Mouse (Mus musculus) spleen, postnatal 10 days (tissue): ENCODE measurements around the gene D1Ertd622e.

Source experiments
- DNase-seq, 2 experiments: peaks; one replicate each; pipeline ENCODE4 v3.0.0; 2021 to 2022; ENCODE audit warnings: low spot score in 2 of 2

Gene D1Ertd622e

GRCm38 (mm10) chr1:97634104-97634503 is 27.8 kb downstream of the D1Ertd622e start:
- no peak for DNase-seq

- DNase-seq, result no peak
Observed at GRCm38 (mm10) chr1:97632545-97633256, 29.2 kb downstream of the D1Ertd622e start.

GRCm38 (mm10) chr1:97631843-97632470 is 29.9 kb downstream of the D1Ertd622e start:
- no peak for DNase-seq

GRCm38 (mm10) chr1:97630146-97630545 is 31.7 kb downstream of the D1Ertd622e start:
- DNase-seq, result no peak

- no peak for DNase-seq
Observed at GRCm38 (mm10) chr1:97628859-97629258, 33.0 kb downstream of the D1Ertd622e start.

- DNase-seq, result no peak
Observed at GRCm38 (mm10) chr1:97628016-97628415, 33.9 kb downstream of the D1Ertd622e start.

GRCm38 (mm10) chr1:97625427-97625826 is 36.4 kb downstream of the D1Ertd622e start:
- no peak for DNase-seq

- no peak for DNase-seq
Observed at GRCm38 (mm10) chr1:97624386-97624785, 37.5 kb downstream of the D1Ertd622e start.

- DNase-seq, result no peak
Observed at GRCm38 (mm10) chr1:97623214-97623856, 38.5 kb downstream of the D1Ertd622e start.

GRCm38 (mm10) chr1:97622574-97623208 is 39.2 kb downstream of the D1Ertd622e start:
- DNase-seq, result no peak

- DNase-seq, result no peak
Observed at GRCm38 (mm10) chr1:97619621-97620320, 42.1 kb downstream of the D1Ertd622e start.

GRCm38 (mm10) chr1:97615525-97615924 is 46.3 kb downstream of the D1Ertd622e start:
- DNase-seq, result no peak

- no peak for DNase-seq
Observed at GRCm38 (mm10) chr1:97614531-97615462, 47.1 kb downstream of the D1Ertd622e start.

GRCm38 (mm10) chr1:97611747-97612146 is 50.1 kb downstream of the D1Ertd622e start:
- no peak for DNase-seq

- no peak for DNase-seq
Observed at GRCm38 (mm10) chr1:97603361-97603760, 58.5 kb downstream of the D1Ertd622e start.

GRCm38 (mm10) chr1:97600371-97600770 is 61.5 kb downstream of the D1Ertd622e start:
- DNase-seq, result no peak

GRCm38 (mm10) chr1:97599101-97599500 is 62.8 kb downstream of the D1Ertd622e start:
- no peak for DNase-seq

- no peak for DNase-seq
Observed at GRCm38 (mm10) chr1:97588561-97588960, 73.3 kb downstream of the D1Ertd622e start.

GRCm38 (mm10) chr1:97585106-97585505 is 76.8 kb downstream of the D1Ertd622e start:
- no peak for DNase-seq

GRCm38 (mm10) chr1:97584171-97584570 is 77.7 kb downstream of the D1Ertd622e start:
- DNase-seq, result no peak

GRCm38 (mm10) chr1:97583085-97583484 is 78.8 kb downstream of the D1Ertd622e start:
- DNase-seq, result no peak
